Mouse (Mus musculus): Measurements from ENCODE around the gene Lcn2.

- TF ChIP-seq GATA1 (IDR thresholded peaks at IDR 0.05; ENCODE audit: low read length) = no peak
- TF ChIP-seq TAL1 (IDR thresholded peaks at IDR 0.05; ENCODE audit: low read length) = no peak
Measured at GRCm38 (mm10) chr2:32382689-32383088, 5.4 kb downstream of the Lcn2 start.
